Mouse (Mus musculus): Measurements from ENCODE around the gene 1110051M20Rik.

GRCm38 (mm10) chr2:91484698-91485097 lies 40.2 kb upstream of the 1110051M20Rik start:
- TF ChIP-seq CEBPB (IDR thresholded peaks at IDR 0.05; ENCODE audit: insufficient read depth, poor library complexity, severe bottlenecking) (no peak), MYOD1 (IDR thresholded peaks at IDR 0.05; ENCODE audit: control insufficient read depth in 1 of 3, insufficient read length in 2 of 3, low read depth in 2 of 3) (no peak), TCF12 (IDR thresholded peaks at IDR 0.05; ENCODE audit: insufficient read depth, poor library complexity, severe bottlenecking) (no peak), MAX (IDR thresholded peaks at IDR 0.05; ENCODE audit: low read depth) (no peak), E2F4 (IDR thresholded peaks at IDR 0.05; ENCODE audit: insufficient read depth) (no peak), POLR2A (IDR thresholded peaks at IDR 0.05; ENCODE audit: insufficient read length, low read depth) (no peak), POLR2AphosphoS2 (IDR thresholded peaks at IDR 0.05; ENCODE audit: insufficient read length, low read depth) (no peak), USF1 (IDR thresholded peaks at IDR 0.05; ENCODE audit: low read depth) (no peak), SRF (IDR thresholded peaks at IDR 0.05; ENCODE audit: control insufficient read depth, insufficient read length, low read depth) (no peak), REST (IDR thresholded peaks at IDR 0.05; ENCODE audit: insufficient read depth, insufficient read length) (no peak)
